Comparison of ENCODE assay signal across 14 mouse cellular contexts in the genomic region with DNA sequence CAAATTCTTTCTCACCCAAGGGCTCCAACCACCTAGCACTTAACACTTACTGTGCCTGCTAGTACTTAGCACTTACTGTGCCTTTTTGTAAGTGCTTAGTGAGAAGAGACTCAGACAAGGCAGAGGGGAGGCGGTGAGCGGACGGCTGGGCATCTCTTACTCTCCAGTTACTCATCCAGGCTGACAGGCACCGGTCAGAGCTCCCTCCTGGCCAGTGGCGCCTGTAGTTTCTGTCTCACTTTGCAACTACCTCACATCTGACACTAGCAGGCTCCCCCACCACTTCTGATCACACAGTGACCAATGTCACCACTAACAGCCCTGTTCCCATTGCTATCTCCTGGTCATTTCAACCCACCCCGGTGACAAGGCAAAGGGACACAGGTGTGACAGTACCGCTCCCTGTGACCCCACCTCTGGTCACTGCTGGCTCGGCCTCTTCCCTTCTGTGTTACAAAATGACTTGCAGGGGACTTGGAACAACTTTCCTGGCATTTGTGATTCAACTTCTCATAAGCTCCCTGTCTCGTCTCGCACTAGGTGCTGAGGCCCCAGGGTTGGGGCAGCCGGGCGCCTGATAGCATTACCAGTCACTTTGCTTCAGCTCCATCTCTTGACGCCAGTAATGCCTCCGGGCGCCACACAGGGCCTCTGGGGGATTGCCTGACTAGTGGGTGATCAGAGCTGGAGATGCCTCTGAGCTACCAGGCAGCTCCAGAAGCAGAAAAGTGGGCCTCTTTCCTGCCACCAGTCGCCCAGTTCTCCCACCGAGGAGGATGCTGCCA. TPM values are rescaled to one million over a fixed set of nuclear protein-coding genes. Genes with fewer than 3 reads are reported as not detected.
DNase-seq lines count a peak whose midpoint lies in the region; ATAC-seq lines count a peak whose summit lies in the region.
"Had no signal": no experiment of that assay in that cellular context is flagged by ENCODE, and none has a peak within 500 bp of the region (broad histone marks: within the 10 kb centered on the region; RNA-seq: fewer than 3 reads in every experiment).

No protein-coding gene starts in this region.

- ATAC-seq in monocyte, adult 5-6 weeks (replicated peaks; ENCODE audit: insufficient number of reproducible peaks, low FRiP score, low TSS enrichment, poor library complexity, severe bottlenecking), result no peak
- ATAC-seq in forebrain, embryonic 12.5 days (ENCODE audit: low FRiP score), result no peak
- ATAC-seq: forebrain, postnatal 0 days had no signal

- no peaks in the 10 kb centered on the region for H3K36me3 ChIP-seq in embryonic facial prominence, embryonic 10.5 days (replicated peaks)
- H3K36me3 ChIP-seq in limb, embryonic 10.5 days, result 0 out of 2 replicates have a peak, but pooled peaks cover 1% of the 10 kb centered on the region
- no peaks in the 10 kb centered on the region for H3K36me3 ChIP-seq in forebrain, embryonic 12.5 days (replicated peaks)
- H3K36me3 ChIP-seq: embryonic facial prominence, embryonic 12.5 days; hindbrain, embryonic 13.5 days had no signal

- peaks cover 98% of the 10 kb centered on the region for H3K4me1 ChIP-seq in embryonic facial prominence, embryonic 10.5 days
- H3K4me1 ChIP-seq in limb, embryonic 10.5 days, result peaks cover 99% of the 10 kb centered on the region
- peaks cover 45% of the 10 kb centered on the region for H3K4me1 ChIP-seq in forebrain, embryonic 12.5 days

- peaks cover 60% of the 10 kb centered on the region for H3K27me3 ChIP-seq in embryonic facial prominence, embryonic 10.5 days (replicated peaks; ENCODE audit: low read depth, poor library complexity, severe bottlenecking)
- H3K27me3 ChIP-seq in limb, embryonic 10.5 days (ENCODE audit: low read depth, poor library complexity, severe bottlenecking), result no peaks in the 10 kb centered on the region
- H3K27me3 ChIP-seq in forebrain, embryonic 12.5 days, result peaks cover 33% of the 10 kb centered on the region

- no peaks in the 10 kb centered on the region for H3K9me3 ChIP-seq in embryonic facial prominence, embryonic 10.5 days
- no peaks in the 10 kb centered on the region for H3K9me3 ChIP-seq in limb, embryonic 10.5 days (replicated peaks)
- no peaks in the 10 kb centered on the region for H3K9me3 ChIP-seq in forebrain, embryonic 12.5 days
- H3K9me3 ChIP-seq: embryonic facial prominence, embryonic 12.5 days; hindbrain, embryonic 13.5 days had no signal

- WGBS in embryonic facial prominence, embryonic 10.5 days, result 67% methylated on average over 17 of the region's 17 CpGs
- 66% methylated on average over 17 of the region's 17 CpGs for WGBS in limb, embryonic 10.5 days
- WGBS in forebrain, embryonic 12.5 days, result 70% methylated on average over 17 of the region's 17 CpGs

- no peak overlapping the region for H3K4me2 ChIP-seq in forebrain, embryonic 12.5 days
- H3K4me2 ChIP-seq: embryonic facial prominence, embryonic 12.5 days; hindbrain, embryonic 13.5 days had no signal

- peak; percentile 2 for DNase-seq in kidney, adult 11 months
- no peak for DNase-seq in kidney, adult 8-10 months
- DNase-seq in cerebellum, adult 18-20 months, result peak; percentile 27 to 45
- no peak for DNase-seq in embryonic facial prominence, embryonic 10.5 days (ENCODE audit: low spot score)
- peak; percentile 30 for DNase-seq in limb, embryonic 10.5 days (ENCODE audit: low spot score)
- DNase-seq: forebrain, postnatal 0 days; lung, adult 2 months; thymus, postnatal 25 days had no signal

- H3K4me3 ChIP-seq in embryonic facial prominence, embryonic 10.5 days, result no peak overlapping the region
- H3K4me3 ChIP-seq in limb, embryonic 10.5 days, result no peak overlapping the region
- no peak overlapping the region for H3K4me3 ChIP-seq in forebrain, embryonic 12.5 days (replicated peaks)
- H3K4me3 ChIP-seq: embryonic facial prominence, embryonic 12.5 days; hindbrain, embryonic 13.5 days; megakaryocyte, embryonic 14.5 days had no signal

- H3K27ac ChIP-seq in embryonic facial prominence, embryonic 10.5 days (replicated peaks), result peak overlapping the region; percentile 61
- peak overlapping the region; percentile 87 for H3K27ac ChIP-seq in limb, embryonic 10.5 days
- H3K27ac ChIP-seq in forebrain, embryonic 12.5 days, result no peak overlapping the region
- H3K27ac ChIP-seq: kidney, postnatal 0 days had no signal

- no peak overlapping the region for H3K9ac ChIP-seq in forebrain, embryonic 12.5 days
- H3K9ac ChIP-seq: embryonic facial prominence, embryonic 12.5 days; forebrain, postnatal 0 days; hindbrain, embryonic 13.5 days had no signal

RNA-seq across cellular contexts. Expression of a gene that starts 8.5 kb away (rescaled TPM):
- 6.0 and 7.2 TPM in 2 replicates for polyA plus RNA-seq in embryonic facial prominence, embryonic 10.5 days (2016; fragmentation: Nextera tagmentation; extraction: Ambion mirVana)
- 10.2 and 11.8 TPM in 2 replicates for polyA plus RNA-seq in limb, embryonic 10.5 days (2016; fragmentation: Nextera tagmentation; extraction: Ambion mirVana)
- total RNA-seq in monocyte, adult 5-6 weeks (2017), result 0.38 TPM in 1 of 3 replicates, not detected in the others
- 3.6 and 4.7 TPM in 2 replicates for polyA plus RNA-seq in forebrain, embryonic 12.5 days (2016; fragmentation: Nextera tagmentation; extraction: Ambion mirVana)

Comparison
In these comparisons a context has a peak if more than half of its experiments do, and no peak if none do; other contexts are left out.
1. DNase-seq: peak in kidney, adult 11 months (single experiment), cerebellum, adult 18-20 months (2 of 2) and limb, embryonic 10.5 days (single experiment); none in kidney, adult 8-10 months (0 of 2) and embryonic facial prominence, embryonic 10.5 days (single experiment).